Mouse (Mus musculus) left cerebral cortex, postnatal 4 days (tissue): ENCODE data around the gene Hist1h3c. TPM values are rescaled to one million over a fixed set of nuclear protein-coding genes. Genes with fewer than 3 reads are reported as not detected.
"Not testable (repeated sequence)": the region's sequence is repeated elsewhere in the genome, so short reads cannot be mapped to it uniquely, and the experiment has no call there.

Experiments
- DNase-seq: peaks from one replicate; pipeline ENCODE4 v3.0.0-alpha.2; 2022
- intact Hi-C: fragments of 180-260 bp; cut with DNase I; formaldehyde crosslinking; loops from one replicate; pipeline ENCODE4 v1.15.1; 2025
- microRNA-seq: library from miRNA; unstranded; fragments of <30 nt; microRNA quantifications from one replicate; pipeline ENCODE4 v1.2.0, GENCODE M21; 2022
- total RNA-seq, 2 experiments: library from RNA; stranded (reverse); gene quantifications; 2 replicates each; pipeline ENCODE4 v1.2.3; 2021

Hist1h3c gene
- total RNA-seq, 2 experiments from 2014 or later = 39.8 to 41.0 TPM

DNA sequence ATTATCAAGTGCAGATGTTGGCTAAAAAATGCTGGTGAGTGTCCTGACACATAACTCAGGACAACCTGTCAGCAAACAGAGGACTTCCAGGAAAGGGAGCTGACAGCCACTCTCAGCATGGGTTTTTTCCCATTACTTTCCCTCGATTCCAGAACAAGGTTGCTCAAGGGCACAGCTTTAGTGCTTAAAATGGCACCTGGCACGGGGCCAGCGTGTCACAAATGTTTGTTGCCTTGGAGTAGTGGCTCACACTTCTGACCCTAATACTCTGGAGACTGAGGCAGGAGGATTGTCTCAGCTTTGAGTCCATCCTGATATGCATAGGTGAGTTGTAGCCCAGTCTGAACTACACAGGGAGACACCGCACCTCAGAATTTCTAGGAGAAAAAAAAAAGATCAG lies 36.7 kb downstream of the Hist1h3c start:
- no peak for DNase-seq
- intact Hi-C loops = no loop called here

GRCm38 (mm10) chr13:23708041-23708440 lies 37.4 kb downstream of the Hist1h3c start:
- intact Hi-C loops = no loop called here
- no peak for DNase-seq

- intact Hi-C loops = no loop called here
- no peak for DNase-seq
Measured at GRCm38 (mm10) chr13:23706771-23707170, 38.6 kb downstream of the Hist1h3c start.

- DNase-seq = no peak
- intact Hi-C loops = no loop called here
Measured at GRCm38 (mm10) chr13:23705751-23706356, 39.5 kb downstream of the Hist1h3c start.

DNA sequence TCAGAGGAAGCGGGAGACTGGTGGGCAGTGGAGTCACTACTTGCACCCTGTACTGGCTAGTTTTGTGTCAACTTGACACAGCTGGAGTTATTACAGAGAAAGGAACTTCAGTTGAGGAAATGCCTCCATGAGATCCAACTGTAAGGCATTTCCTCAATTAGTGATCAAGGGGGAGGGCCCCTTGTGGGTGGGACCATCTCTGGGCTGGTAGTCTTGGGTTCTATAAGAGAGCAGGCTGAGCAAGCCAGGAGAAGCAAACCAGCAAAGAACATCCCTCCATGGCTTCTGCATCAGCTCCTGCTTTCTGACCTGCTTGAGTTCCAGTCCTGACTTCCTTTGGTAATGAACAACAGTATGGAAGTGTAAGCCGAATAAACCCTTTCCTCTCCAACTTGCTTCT lies 42.6 kb downstream of the Hist1h3c start:
- intact Hi-C loops, DNase-seq: not testable (repeated sequence)

DNA sequence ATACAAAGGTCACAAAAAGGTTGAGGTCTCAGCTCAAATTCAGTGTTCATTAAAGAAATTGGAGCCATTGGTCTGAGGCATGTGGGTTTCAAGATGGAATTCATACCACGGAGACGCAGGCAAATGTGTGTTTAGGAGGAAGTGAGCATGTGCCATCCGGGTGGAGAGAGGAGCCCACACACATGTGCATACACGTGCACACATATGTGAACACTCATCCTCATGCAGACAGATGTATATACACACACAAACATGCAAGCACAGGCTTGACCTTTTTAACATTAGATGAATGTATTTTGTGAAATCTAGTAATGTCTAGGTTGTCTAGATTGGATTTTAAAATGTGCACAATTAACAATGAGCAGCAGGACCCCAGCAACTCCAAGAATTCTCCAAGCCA lies 43.2 kb downstream of the Hist1h3c start:
- intact Hi-C loops = no loop called here
- DNase-seq = no peak

DNA sequence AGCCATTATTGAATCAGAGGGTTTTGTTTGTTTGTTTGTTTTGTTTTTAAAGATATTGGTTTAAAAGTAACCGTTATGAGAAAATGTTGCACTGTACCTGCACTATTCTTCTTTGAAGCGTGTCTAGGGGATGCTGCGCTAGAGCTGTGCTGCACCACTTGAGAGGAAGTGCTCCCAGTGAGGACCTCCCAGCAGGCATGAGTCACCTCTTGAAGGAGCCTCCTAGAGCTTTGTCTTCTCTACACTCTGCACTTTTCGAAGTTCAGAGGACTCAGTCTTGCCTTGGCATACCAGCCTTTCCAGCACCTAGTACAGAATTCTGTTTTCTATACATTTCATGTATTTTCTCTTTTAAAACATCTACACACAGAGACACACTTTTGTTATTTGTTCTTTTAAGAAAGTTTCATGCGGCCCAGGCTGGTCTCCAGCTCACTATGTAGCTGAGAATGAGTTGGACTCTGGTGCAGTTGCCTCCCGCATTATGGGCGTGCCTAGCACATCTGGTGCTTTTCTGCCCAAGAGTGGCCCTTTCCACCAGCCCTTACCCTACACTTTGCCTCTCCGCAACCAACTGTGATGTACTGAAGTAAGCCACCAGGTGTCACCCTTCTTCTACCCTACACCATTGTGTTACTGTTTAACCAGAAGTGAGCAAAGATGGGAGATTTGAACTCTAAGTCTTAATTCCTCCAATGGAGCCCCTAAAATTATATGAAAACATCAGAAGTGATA lies 44.4 kb downstream of the Hist1h3c start:
- peak; percentile 53 for DNase-seq
- intact Hi-C loops = loop anchor here (2.0 kb wide), 1 partner anchor 32 kb away; no protein-coding TSS in a partner anchor

- intact Hi-C loops = loop anchor here (2.0 kb wide), 1 partner anchor 33 kb away; no protein-coding TSS in a partner anchor
- DNase-seq = no peak
Measured at GRCm38 (mm10) chr13:23699767-23700166, 45.6 kb downstream of the Hist1h3c start.

DNA sequence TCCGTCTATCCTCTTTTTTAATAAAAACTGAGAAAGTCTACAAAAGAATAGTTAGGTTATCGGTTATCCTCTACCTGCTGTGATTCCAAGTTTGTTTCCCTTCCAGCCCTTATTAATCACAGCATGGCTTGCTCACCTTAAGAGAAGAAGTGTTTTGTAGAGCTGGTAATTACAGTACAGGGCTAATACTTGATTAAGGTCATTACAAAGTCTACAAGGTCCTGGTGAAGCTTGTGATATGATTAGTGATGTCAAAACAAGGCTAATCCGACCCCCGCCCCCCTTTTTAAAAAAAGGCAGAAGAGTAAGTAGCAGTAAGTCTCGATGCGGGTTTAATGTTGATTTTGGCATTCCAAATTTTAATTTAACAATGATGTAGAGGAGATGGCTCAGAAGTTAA lies 46.4 kb downstream of the Hist1h3c start:
- no peak for DNase-seq
- intact Hi-C loops = no loop called here

- intact Hi-C loops = no loop called here
- peak; percentile 96 for DNase-seq
Measured at GRCm38 (mm10) chr13:23698300-23698693, 47.1 kb downstream of the Hist1h3c start, which contains the start of gene Hist1h4c. TSS of gene Hist1h4c (minus strand) at chr13:23698454.

GRCm38 (mm10) chr13:23697491-23698299 lies 47.7 kb downstream of the Hist1h3c start:
- intact Hi-C loops = no loop called here
- peak; percentile 47 for DNase-seq

GRCm38 (mm10) chr13:23696061-23696474 lies 49.3 kb downstream of the Hist1h3c start:
- DNase-seq = no peak
- intact Hi-C loops = no loop called here

DNA sequence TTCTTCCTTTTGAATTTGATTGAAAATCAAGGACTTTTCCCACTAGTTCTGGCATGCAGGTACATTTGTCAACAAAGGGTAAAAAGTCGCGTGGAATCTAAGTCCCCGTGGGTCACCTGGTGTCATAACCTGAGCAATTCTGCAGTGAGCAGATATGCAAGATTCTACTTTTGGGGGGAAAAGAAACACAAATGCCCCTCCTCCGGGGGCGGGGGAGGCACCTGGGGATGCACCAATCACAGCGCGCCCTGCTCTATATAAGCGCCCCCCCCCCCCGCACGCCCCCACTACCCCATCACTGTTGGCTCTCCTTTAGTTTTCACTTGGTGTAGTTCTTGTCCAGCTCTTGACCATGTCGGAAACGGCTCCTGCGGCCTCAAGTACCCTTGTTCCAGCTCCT lies 49.9 kb downstream of the Hist1h3c start, which contains the start of gene Hist1h1t:
Hist1h1t (plus strand) TSS at position 301 of the 400 bp plus-strand sequence.
- no peak for DNase-seq
- intact Hi-C loops = no loop called here

Small RNA genes within 50 kb of the gene (microRNA-seq; reads per million reads assigned to microRNA genes)
- not detected for gene Gm44314
- not detected for gene Gm44484

Other genes with a start within 250 kb of the Hist1h3c start
- 100 to 1,000 TPM; 441 to 470 TPM for gene Hist1h4h, start 214.6 kb downstream of the Hist1h3c start, total RNA-seq
- gene Hist1h2af, start 211.7 kb downstream of the Hist1h3c start, total RNA-seq = 10 to 100 TPM; 74.6 to 86.0 TPM
- gene Hist1h3g, start 210.2 kb downstream of the Hist1h3c start, total RNA-seq = 10 to 100 TPM; 22.0 to 28.6 TPM
- gene Hist1h2bh, start 202.2 kb downstream of the Hist1h3c start, total RNA-seq = 1 to 10 TPM; 4.5 to 6.1 TPM
- 10 to 100 TPM; 42.2 to 44.0 TPM for gene Hist1h3f, start 201.6 kb downstream of the Hist1h3c start, total RNA-seq
- gene Hist1h4f, start 194.0 kb downstream of the Hist1h3c start, total RNA-seq = 100 to 1,000 TPM; 224 to 235 TPM
- 10 to 100 TPM; 12.0 to 12.4 TPM for gene Hist1h1d, start 192.3 kb downstream of the Hist1h3c start, total RNA-seq
- 100 to 1,000 TPM; 130 to 134 TPM for gene Hist1h3e, start 183.2 kb downstream of the Hist1h3c start, total RNA-seq
- 10 to 100 TPM; 24.5 to 31.0 TPM for gene Hist1h2ae, start 174.4 kb downstream of the Hist1h3c start, total RNA-seq
- 100 to 1,000 TPM; 203 to 225 TPM for gene Hist1h2bg, start 174.2 kb downstream of the Hist1h3c start, total RNA-seq
- 100 to 1,000 TPM in 1 of 2 experiments, 10 to 100 TPM in 1; 87.5 to 105 TPM for gene Hist1h2bf, start 171.4 kb downstream of the Hist1h3c start, total RNA-seq
- 10 to 100 TPM; 18.6 to 25.5 TPM for gene Hist1h2ad, start 171.2 kb downstream of the Hist1h3c start, total RNA-seq
- gene Hist1h3d, start 169.8 kb downstream of the Hist1h3c start, total RNA-seq = 10 to 100 TPM; 18.8 to 24.3 TPM
- 100 to 1,000 TPM; 177 to 192 TPM for gene Hist1h4d, start 164.0 kb downstream of the Hist1h3c start, total RNA-seq
- 10 to 100 TPM; 13.0 to 16.9 TPM for gene Hist1h2be, start 124.5 kb downstream of the Hist1h3c start, total RNA-seq
- 100 to 1,000 TPM; 112 to 117 TPM for gene Hist1h1e, start 123.0 kb downstream of the Hist1h3c start, total RNA-seq
- 1 to 10 TPM; 4.8 to 5.4 TPM for gene Hist1h2ac, start 61.7 kb downstream of the Hist1h3c start, total RNA-seq
- 10 to 100 TPM; 16.7 to 17.0 TPM for gene Hist1h2bc, start 61.4 kb downstream of the Hist1h3c start, total RNA-seq
- not detected for gene Hist1h1t, start 49.8 kb downstream of the Hist1h3c start, total RNA-seq
- 100 to 1,000 TPM; 109 to 126 TPM for gene Hist1h4c, start 47.1 kb downstream of the Hist1h3c start, total RNA-seq
- gene Hfe, start 34.7 kb downstream of the Hist1h3c start, total RNA-seq = 1 to 10 TPM; 1.7 to 2.3 TPM
- 100 to 1,000 TPM; 154 to 166 TPM for gene Hist1h1c, start 6.8 kb downstream of the Hist1h3c start, total RNA-seq
- gene Hist1h2bb, start 1.1 kb upstream of the Hist1h3c start, total RNA-seq = 10 to 100 TPM; 62.4 to 81.1 TPM
- 100 to 1,000 TPM; 116 to 120 TPM for gene Hist1h2ab, start 5.5 kb upstream of the Hist1h3c start, total RNA-seq
- gene Hist1h3b, start 6.7 kb upstream of the Hist1h3c start, total RNA-seq = 100 to 1,000 TPM in 1 of 2 experiments, 10 to 100 TPM in 1; 95.4 to 102 TPM
- gene Hist1h4b, start 11.4 kb upstream of the Hist1h3c start, total RNA-seq = 100 to 1,000 TPM; 139 to 151 TPM
- gene Hist1h4a, start 15.6 kb upstream of the Hist1h3c start, total RNA-seq = 100 to 1,000 TPM; 134 to 137 TPM
- 100 to 1,000 TPM; 114 to 125 TPM for gene Hist1h3a, start 16.8 kb upstream of the Hist1h3c start, total RNA-seq
- 10 to 100 TPM; 62.9 to 79.4 TPM for gene Hist1h1a, start 18.1 kb upstream of the Hist1h3c start, total RNA-seq
- gene Trim38, start 24.3 kb upstream of the Hist1h3c start, total RNA-seq = not detected
- not detected for gene Slc17a2, start 61.4 kb upstream of the Hist1h3c start, total RNA-seq
- under 1 TPM in 1 of 2 experiments, not detected in 1; 0.10 TPM for gene Slc17a3, start 93.8 kb upstream of the Hist1h3c start, total RNA-seq
- not detected for gene Slc17a1, start 122.1 kb upstream of the Hist1h3c start, total RNA-seq
- gene Slc17a4, start 169.4 kb upstream of the Hist1h3c start, total RNA-seq = not detected
- gene Hist1h2ba, start 188.6 kb upstream of the Hist1h3c start, total RNA-seq = not detected
- not detected for gene Hist1h2aa, start 188.9 kb upstream of the Hist1h3c start, total RNA-seq
- gene Scgn, start 245.6 kb upstream of the Hist1h3c start, total RNA-seq = under 1 TPM; 0.26 to 0.58 TPM